Mouse (Mus musculus): ENCODE measurements at regions not wholly inside any gene's neighbourhood (a gene's known extent, or its start where the extent isn't known, plus 50 kb on each side); places are given as distances from the start of the nearest gene placed in this dataset.

GRCm38 (mm10) chr9:41621341-41621740, 459.8 kb upstream of the Ubash3b start:
- TF ChIP-seq CTCF (IDR thresholded peaks at IDR 0.05; ENCODE audit: insufficient read depth, low read depth, low read length) (no peak), POLR2A (IDR thresholded peaks at IDR 0.05; ENCODE audit: insufficient read depth, low read depth, low read length) (no peak)
